Mouse (Mus musculus) MEL (cell line): ENCODE results near the gene Mansc1.

Experiments used
- CTCF ChIP-seq, 3 experiments: IDR thresholded peaks in 2 of 3; conservative IDR thresholded peaks in 1 of 3; 2 replicates each; pipeline ENCODE4 v1.5.1; 2011 to 2012; ENCODE audit warnings: low read length in 3 of 3, low read depth in 2 of 3, mild to moderate bottlenecking in 2 of 3, improper control_type of control experiment in 1 of 3, inconsistent platforms in 1 of 3, mixed read lengths in 1 of 3, moderate library complexity in 1 of 3; ENCODE audit not compliant: control insufficient read depth in 1 of 3, insufficient read depth in 1 of 3, poor library complexity in 1 of 3, severe bottlenecking in 1 of 3
- ETS1 ChIP-seq: IDR thresholded peaks from 2 replicates; pipeline ENCODE4 v1.6.1; 2012; ENCODE audit warnings: low read depth, mild to moderate bottlenecking, inconsistent platforms, low read length, improper control_type of control experiment, moderate library complexity
- MXI1 ChIP-seq: IDR thresholded peaks from 2 replicates; pipeline ENCODE4 v1.6.1; 2011; ENCODE audit warnings: mild to moderate bottlenecking, low read depth, low read length, improper control_type of control experiment
- POLR2A ChIP-seq, 2 experiments: IDR thresholded peaks; 2 replicates each; pipeline ENCODE4 v1.6.1; 2011 to 2012; ENCODE audit warnings: low read length in 2 of 2, mild to moderate bottlenecking in 2 of 2, control low read depth in 1 of 2, improper control_type of control experiment in 1 of 2, low read depth in 1 of 2, moderate library complexity in 1 of 2; ENCODE audit not compliant: control insufficient read depth in 1 of 2, insufficient read depth in 1 of 2, poor library complexity in 1 of 2
- RCOR1 ChIP-seq: IDR thresholded peaks from 2 replicates; pipeline ENCODE4 v1.6.1; 2012; ENCODE audit warnings: low read depth, mild to moderate bottlenecking, inconsistent platforms, low read length, improper control_type of control experiment
- TBP ChIP-seq: IDR thresholded peaks from 2 replicates; pipeline ENCODE4 v1.8.0; 2011; ENCODE audit warnings: low read depth, low read length, improper control_type of control experiment
- ZNF384 ChIP-seq: IDR thresholded peaks from 2 replicates; pipeline ENCODE4 v1.6.1; 2012; ENCODE audit warnings: low read depth, mild to moderate bottlenecking, inconsistent platforms, low read length, improper control_type of control experiment

GRCm38 (mm10) chr6:134669179-134669865 lies 37.0 kb upstream of the Mansc1 start:
- no peak for TF ChIP-seq ETS1
- no peak for TF ChIP-seq TBP
- TF ChIP-seq POLR2A (IDR thresholded peaks at IDR 0.05; ENCODE audit: control insufficient read depth in 1 of 2, insufficient read depth in 1 of 2, low read depth in 1 of 2, low read length in 2 of 2, poor library complexity in 1 of 2), result no peak
- TF ChIP-seq ZNF384, result no peak
- TF ChIP-seq CTCF (IDR thresholded peaks at IDR 0.05 in 2 of 3, conservative IDR thresholded peaks at IDR 0.05 in 1 of 3; ENCODE audit: control insufficient read depth in 1 of 3, insufficient read depth in 1 of 3, low read depth in 2 of 3, low read length in 3 of 3, poor library complexity in 1 of 3, severe bottlenecking in 1 of 3), result no peak
- TF ChIP-seq RCOR1, result no peak
- no peak for TF ChIP-seq MXI1
